Mouse (Mus musculus): ENCODE measurements around the gene Ppp1r17. TPM values are rescaled to one million over a fixed set of nuclear protein-coding genes. Genes with fewer than 3 reads are reported as not detected.

Gene Ppp1r17
- total and polyA plus RNA-seq, 3 experiments = not detected

- no peaks in the 10 kb centered on the region for H3K36me3 ChIP-seq (ENCODE audit: control insufficient read depth in 1 of 2, insufficient read depth in 2 of 2, low read length in 2 of 2)
- no peaks in the 10 kb centered on the region for H3K27me3 ChIP-seq (ENCODE audit: control insufficient read depth in 1 of 2, insufficient read depth in 2 of 2, low read length in 2 of 2)
- no peak overlapping the region for H3K27ac ChIP-seq (ENCODE audit: control insufficient read depth, low read depth, low read length)
- H3K4me1 ChIP-seq (ENCODE audit: control insufficient read depth in 1 of 2, insufficient read depth in 2 of 2, low read length in 2 of 2) = no peaks in the 10 kb centered on the region
- no peak overlapping the region for H3K9ac ChIP-seq (ENCODE audit: control insufficient read depth, low read depth, low read length, poor library complexity, severe bottlenecking)
- H3K9me3 ChIP-seq (replicated peaks; ENCODE audit: insufficient read depth, low read length) = no peaks in the 10 kb centered on the region
- TF ChIP-seq NRF1 (IDR thresholded peaks at IDR 0.05; ENCODE audit: insufficient read depth, low read depth, low read length, poor library complexity, severe bottlenecking) = 0 out of 2 replicates have a peak, but pooled peaks have one; percentile 7
- TF ChIP-seq UBTF (IDR thresholded peaks at IDR 0.05; ENCODE audit: borderline replicate concordance, insufficient read depth, low read depth, low read length) = no peak
- H3K4me3 ChIP-seq (ENCODE audit: control insufficient read depth in 1 of 2, insufficient read depth in 1 of 2, low read depth in 2 of 2, low read length in 2 of 2) = no peak overlapping the region
- H3K79me2 ChIP-seq (ENCODE audit: control insufficient read depth, insufficient read depth, low read length, poor library complexity) = no peaks in the 10 kb centered on the region
- DNase-seq (ENCODE audit: low read depth, low spot score) = no peak
These were observed 31.3 kb downstream of the Ppp1r17 start for GRCm38 (mm10) chr6:56048580-56048979.

- Histone ChIP-seq H3K4me3 (ENCODE audit: control insufficient read depth in 1 of 2, insufficient read depth in 1 of 2, low read depth in 2 of 2, low read length in 2 of 2) (no peak overlapping the region), H3K9me3 (replicated peaks; ENCODE audit: insufficient read depth, low read length) (no peaks in the 10 kb centered on the region), H3K27ac (ENCODE audit: control insufficient read depth, low read depth, low read length) (no peak overlapping the region), H3K4me1 (ENCODE audit: control insufficient read depth in 1 of 2, insufficient read depth in 2 of 2, low read length in 2 of 2) (no peaks in the 10 kb centered on the region), H3K79me2 (ENCODE audit: control insufficient read depth, insufficient read depth, low read length, poor library complexity) (no peaks in the 10 kb centered on the region), H3K9ac (ENCODE audit: control insufficient read depth, low read depth, low read length, poor library complexity, severe bottlenecking) (no peak overlapping the region), H3K36me3 (ENCODE audit: control insufficient read depth in 1 of 2, insufficient read depth in 2 of 2, low read length in 2 of 2) (no peaks in the 10 kb centered on the region), H3K27me3 (ENCODE audit: control insufficient read depth in 1 of 2, insufficient read depth in 2 of 2, low read length in 2 of 2) (no peaks in the 10 kb centered on the region)
- DNase-seq (ENCODE audit: low read depth, low spot score) = peak; percentile 27
- no peak for TF ChIP-seq TBP (IDR thresholded peaks at IDR 0.05; ENCODE audit: low read depth, low read length)
- TF ChIP-seq CHD2 (IDR thresholded peaks at IDR 0.05; ENCODE audit: low read length) = no peak
- TF ChIP-seq CTCF (IDR thresholded peaks at IDR 0.05 in 2 of 3, conservative IDR thresholded peaks at IDR 0.05 in 1 of 3; ENCODE audit: control insufficient read depth in 1 of 3, insufficient read depth in 1 of 3, low read depth in 2 of 3, low read length in 3 of 3, poor library complexity in 1 of 3, severe bottlenecking in 1 of 3) = peak in 2 of 3 experiments; percentile 42 to 54; a peak in 4 of 6 replicates
- TF ChIP-seq USF1 (IDR thresholded peaks at IDR 0.05; ENCODE audit: low read depth, low read length) = no peak
- TF ChIP-seq SMC3 (IDR thresholded peaks at IDR 0.05; ENCODE audit: low read depth, low read length) = peak; percentile 36
- no peak for TF ChIP-seq SIN3A (IDR thresholded peaks at IDR 0.05; ENCODE audit: low read length)
- TF ChIP-seq RAD21 (IDR thresholded peaks at IDR 0.05; ENCODE audit: low read depth, low read length) = peak; percentile 49
- no peak for TF ChIP-seq POLR2AphosphoS5 (IDR thresholded peaks at IDR 0.05; ENCODE audit: borderline replicate concordance, low read depth, low read length)
These were observed 31.8 kb downstream of the Ppp1r17 start for GRCm38 (mm10) chr6:56049104-56049503.

- H3K36me3 ChIP-seq (ENCODE audit: control insufficient read depth in 1 of 2, insufficient read depth in 2 of 2, low read length in 2 of 2) = no peaks in the 10 kb centered on the region
- no peak overlapping the region for H3K9ac ChIP-seq (ENCODE audit: control insufficient read depth, low read depth, low read length, poor library complexity, severe bottlenecking)
- no peak overlapping the region for H3K4me3 ChIP-seq (ENCODE audit: control insufficient read depth in 1 of 2, insufficient read depth in 1 of 2, low read depth in 2 of 2, low read length in 2 of 2)
- H3K4me1 ChIP-seq (ENCODE audit: control insufficient read depth in 1 of 2, insufficient read depth in 2 of 2, low read length in 2 of 2) = no peaks in the 10 kb centered on the region
- H3K27me3 ChIP-seq (ENCODE audit: control insufficient read depth in 1 of 2, insufficient read depth in 2 of 2, low read length in 2 of 2) = no peaks in the 10 kb centered on the region
- no peaks in the 10 kb centered on the region for H3K79me2 ChIP-seq (ENCODE audit: control insufficient read depth, insufficient read depth, low read length, poor library complexity)
- no peak for DNase-seq (ENCODE audit: low read depth, low spot score)
- H3K9me3 ChIP-seq (replicated peaks; ENCODE audit: insufficient read depth, low read length) = no peaks in the 10 kb centered on the region
- H3K27ac ChIP-seq (ENCODE audit: control insufficient read depth, low read depth, low read length) = no peak overlapping the region
- TF ChIP-seq ETS1 (IDR thresholded peaks at IDR 0.05; ENCODE audit: low read depth, low read length) (no peak), NELFE (IDR thresholded peaks at IDR 0.05; ENCODE audit: low read depth, low read length) (no peak), MYC (IDR thresholded peaks at IDR 0.05; ENCODE audit: low read depth, low read length) (no peak)
These were observed 46.4 kb downstream of the Ppp1r17 start for GRCm38 (mm10) chr6:56063736-56064135.
